Mouse (Mus musculus) liver, embryonic 14.5 days (tissue): ENCODE data around the gene Phf11d. TPM values are rescaled to one million over a fixed set of nuclear protein-coding genes. Genes with fewer than 3 reads are reported as not detected.
"Not testable (repeated sequence)": the region's sequence is repeated elsewhere in the genome, so short reads cannot be mapped to it uniquely, and the experiment has no call there.

Experiments used
- ATAC-seq: fragments of 200-750 bp; cut with Nextera tagmentation; 2 replicates; pipeline ENCODE4 v1.8.0; 2017; ENCODE audit warnings: moderate number of reproducible peaks, mild to moderate bottlenecking, moderate library complexity; ENCODE audit not compliant: insufficient read depth
- DNase-seq, 3 experiments: peaks; one replicate each; pipeline ENCODE4 v3.0.0-alpha.2; 2012 to 2013; ENCODE audit warnings: low read depth in 3 of 3, low spot score in 3 of 3
- H3K27ac ChIP-seq: fragments of 300-500 bp; sonication (generic); 2 replicates; pipeline ENCODE4 v1.5.1; 2014; ENCODE audit warnings: moderate library complexity, mild to moderate bottlenecking, control low read depth, inconsistent platforms
- H3K27me3 ChIP-seq: fragments of 300-500 bp; sonication (generic); 2 replicates; pipeline ENCODE4 v1.6.1; 2014; ENCODE audit warnings: mild to moderate bottlenecking, low read length, moderate library complexity; ENCODE audit not compliant: control insufficient read depth, insufficient read depth
- H3K36me3 ChIP-seq: fragments of 300-500 bp; sonication (generic); replicated peaks from 2 replicates; pipeline ENCODE4 v1.6.1; 2014; ENCODE audit warnings: low read depth; ENCODE audit not compliant: control insufficient read depth, insufficient read depth
- H3K4me1 ChIP-seq, 2 experiments: fragments of 200-500 bp in 1 of 2; fragments of 300-500 bp in 1 of 2; sonication (generic) in 1 of 2; replicated peaks; 2 replicates each; pipeline ENCODE4 v1.6.1; 2012 to 2014; ENCODE audit warnings: antibody characterized with exemption in 1 of 2, inconsistent platforms in 1 of 2, low read length in 1 of 2; ENCODE audit not compliant: control insufficient read depth in 2 of 2, insufficient read depth in 2 of 2
- H3K4me2 ChIP-seq: fragments of 300-500 bp; sonication (generic); 2 replicates; pipeline ENCODE4 v1.6.1; 2014; ENCODE audit warnings: low read depth, mild to moderate bottlenecking, control low read depth, moderate library complexity
- H3K4me3 ChIP-seq, 2 experiments: fragments of 200-500 bp in 1 of 2; fragments of 300-500 bp in 1 of 2; sonication (generic) in 1 of 2; 2 replicates each; pipeline ENCODE4 v1.5.1; 2012 to 2014; ENCODE audit warnings: low read depth in 2 of 2, low read length in 2 of 2, mild to moderate bottlenecking in 2 of 2, control low read depth in 1 of 2, inconsistent platforms in 1 of 2, moderate library complexity in 1 of 2; ENCODE audit not compliant: insufficient read depth in 1 of 2
- H3K9ac ChIP-seq: fragments of 300-500 bp; sonication (generic); replicated peaks from 2 replicates; pipeline ENCODE4 v1.6.1; 2014; ENCODE audit warnings: mild to moderate bottlenecking, control low read depth, moderate library complexity
- H3K9me3 ChIP-seq: fragments of 300-500 bp; sonication (generic); 2 replicates; pipeline ENCODE4 v1.6.1; 2016; ENCODE audit warnings: low read length, mixed read lengths; ENCODE audit not compliant: control insufficient read depth
- CTCF ChIP-seq: IDR thresholded peaks from 2 replicates; pipeline ENCODE4 v1.5.1; 2016; ENCODE audit warnings: antibody characterized with exemption, low read depth, control low read depth
- WGBS: fragments of 180-500 bp; shearing (Covaris S2); extraction: QIAGEN DNeasy Blood & Tissue Kit; methylation state at CpG from one replicate; pipeline ENCODE4 v1.1.7; 2014; ENCODE audit not compliant: insufficient replicate concordance; 5-methylcytosine and 5-hydroxymethylcytosine counted together
- polyA plus RNA-seq, 2 experiments: library from polyadenylated mRNA; depleted of rRNA in 1 of 2; stranded (reverse) in 1 of 2; unstranded in 1 of 2; fragments of >200 nt; fragmentation: Nextera tagmentation in 1 of 2; extraction: Ambion mirVana in 1 of 2; gene quantifications; 2 replicates each; pipeline versions ENCODE4 v1.2.1 to v1.2.3; 2012 to 2014

Phf11d gene
- polyA plus RNA-seq, 2 experiments, result 0.51 to 1.3 TPM

- DNase-seq, ATAC-seq, H3K4me1 ChIP-seq: not testable (repeated sequence)
These were observed 34.8 kb downstream of the Phf11d start for GRCm38 (mm10) chr14:59330499-59330898.

GRCm38 (mm10) chr14:59319970-59320369, 45.3 kb downstream of the Phf11d start:
- H3K36me3 ChIP-seq, H3K27me3 ChIP-seq, H3K4me2 ChIP-seq, H3K9me3 ChIP-seq, ATAC-seq, H3K4me3 ChIP-seq, H3K27ac ChIP-seq, H3K9ac ChIP-seq, H3K4me1 ChIP-seq, DNase-seq: not testable (repeated sequence)
- WGBS, result 76% methylated on average over 6 of the region's 6 CpGs

More at GRCm38 (mm10) chr14:59330499-59330898, 34.8 kb downstream of the Phf11d start:
- not testable (repeated sequence) for H3K9ac ChIP-seq, H3K36me3 ChIP-seq, H3K4me3 ChIP-seq, H3K27me3 ChIP-seq, H3K27ac ChIP-seq, H3K4me2 ChIP-seq, H3K9me3 ChIP-seq
- peak; percentile 42 for TF ChIP-seq CTCF
- WGBS, result 53% methylated on average over 3 of the region's 3 CpGs

GRCm38 (mm10) chr14:59319036-59319435, 46.2 kb downstream of the Phf11d start:
- H3K4me3 ChIP-seq, H3K4me2 ChIP-seq, H3K36me3 ChIP-seq, H3K27ac ChIP-seq, H3K27me3 ChIP-seq, H3K9ac ChIP-seq, DNase-seq, H3K4me1 ChIP-seq, ATAC-seq, H3K9me3 ChIP-seq: not testable (repeated sequence)
- WGBS, result 69% methylated on average over 3 of the region's 3 CpGs

Other genes starting within 250 kb of the Phf11d start
- gene 1700129C05Rik, start 222.6 kb downstream of the Phf11d start, polyA plus RNA-seq (2012; rRNA removed), result not detected in 2 replicates
- not detected in 2 replicates for gene 1700129C05Rik, start 222.6 kb downstream of the Phf11d start, polyA plus RNA-seq (2014; fragmentation: Nextera tagmentation; extraction: Ambion mirVana)
- not detected in 2 replicates for gene Gm5142, start 186.7 kb downstream of the Phf11d start, polyA plus RNA-seq (2012; rRNA removed)
- not detected in 2 replicates for gene Gm5142, start 186.7 kb downstream of the Phf11d start, polyA plus RNA-seq (2014; fragmentation: Nextera tagmentation; extraction: Ambion mirVana)
- gene Rcbtb1, start 164.3 kb downstream of the Phf11d start, polyA plus RNA-seq (2012; rRNA removed), result 8.4 and 11.2 TPM in 2 replicates
- 13.5 and 14.3 TPM in 2 replicates for gene Rcbtb1, start 164.3 kb downstream of the Phf11d start, polyA plus RNA-seq (2014; fragmentation: Nextera tagmentation; extraction: Ambion mirVana)
- gene Gm6904, start 105.3 kb downstream of the Phf11d start, polyA plus RNA-seq (2012; rRNA removed), result not detected in 2 replicates
- gene Gm6904, start 105.3 kb downstream of the Phf11d start, polyA plus RNA-seq (2014; fragmentation: Nextera tagmentation; extraction: Ambion mirVana), result not detected in 2 replicates
- gene Phf11a, start 67.9 kb downstream of the Phf11d start, polyA plus RNA-seq (2012; rRNA removed), result 0.12 TPM in 1 of 2 replicates, not detected in the other
- 0.34 TPM in 1 of 2 replicates, not detected in the other for gene Phf11a, start 67.9 kb downstream of the Phf11d start, polyA plus RNA-seq (2014; fragmentation: Nextera tagmentation; extraction: Ambion mirVana)
- gene Phf11b, start 24.1 kb downstream of the Phf11d start, polyA plus RNA-seq (2012; rRNA removed), result 0.18 and 0.45 TPM in 2 replicates
- 1.0 and 1.1 TPM in 2 replicates for gene Phf11b, start 24.1 kb downstream of the Phf11d start, polyA plus RNA-seq (2014; fragmentation: Nextera tagmentation; extraction: Ambion mirVana)
- gene Phf11c, start 29.9 kb upstream of the Phf11d start, polyA plus RNA-seq (2012; rRNA removed), result 0.60 and 0.78 TPM in 2 replicates
- 0.29 and 0.51 TPM in 2 replicates for gene Phf11c, start 29.9 kb upstream of the Phf11d start, polyA plus RNA-seq (2014; fragmentation: Nextera tagmentation; extraction: Ambion mirVana)
- 4.0 and 5.2 TPM in 2 replicates for gene Setdb2, start 75.4 kb upstream of the Phf11d start, polyA plus RNA-seq (2012; rRNA removed)
- 6.9 and 8.4 TPM in 2 replicates for gene Setdb2, start 75.4 kb upstream of the Phf11d start, polyA plus RNA-seq (2014; fragmentation: Nextera tagmentation; extraction: Ambion mirVana)
- 4.9 and 8.4 TPM in 2 replicates for gene Cab39l, start 75.5 kb upstream of the Phf11d start, polyA plus RNA-seq (2012; rRNA removed)
- 29.8 and 30.0 TPM in 2 replicates for gene Cab39l, start 75.5 kb upstream of the Phf11d start, polyA plus RNA-seq (2014; fragmentation: Nextera tagmentation; extraction: Ambion mirVana)
- 3.6 and 5.9 TPM in 2 replicates for gene Cdadc1, start 232.5 kb upstream of the Phf11d start, polyA plus RNA-seq (2012; rRNA removed)
- gene Cdadc1, start 232.5 kb upstream of the Phf11d start, polyA plus RNA-seq (2014; fragmentation: Nextera tagmentation; extraction: Ambion mirVana), result 15.7 and 18.4 TPM in 2 replicates